Mouse (Mus musculus): Measurements from ENCODE around the gene Rnf2. TPM values are rescaled to one million over a fixed set of nuclear protein-coding genes. Genes with fewer than 3 reads are reported as not detected.

The Rnf2 gene
- total and polyA plus RNA-seq, 3 experiments: 3.4 to 82.3 (median 38.6) TPM

Small RNA genes within 50 kb of the gene (microRNA-seq; reads per million reads assigned to microRNA genes)
- 0.22 to 0.41 reads per million in 2 experiments for gene Mir7682

Other genes with a start within 250 kb of the Rnf2 start
- 100 to 1,000 TPM; 125 to 194 TPM for gene Ivns1abp, start 156.5 kb downstream of the Rnf2 start, total RNA-seq (2021)
- gene Ivns1abp, start 156.5 kb downstream of the Rnf2 start, polyA plus RNA-seq (2012; rRNA removed): 20.5 and 31.1 TPM in 2 replicates
- gene Swt1, start 72.5 kb downstream of the Rnf2 start, total RNA-seq (2021): 10 to 100 TPM; 18.6 to 33.2 TPM
- 1.6 and 3.1 TPM in 2 replicates for gene Swt1, start 72.5 kb downstream of the Rnf2 start, polyA plus RNA-seq (2012; rRNA removed)
- 10 to 100 TPM; 24.8 to 35.1 TPM for gene Trmt1l, start 72.4 kb downstream of the Rnf2 start, total RNA-seq (2021)
- gene Trmt1l, start 72.4 kb downstream of the Rnf2 start, polyA plus RNA-seq (2012; rRNA removed): 18.2 and 20.5 TPM in 2 replicates
- gene Fam129a, start 70.2 kb upstream of the Rnf2 start, total RNA-seq (2021): 100 to 1,000 TPM; 101 to 116 TPM
- gene Fam129a, start 70.2 kb upstream of the Rnf2 start, polyA plus RNA-seq (2012; rRNA removed): 9.7 and 12.9 TPM in 2 replicates